Mouse (Mus musculus) embryonic fibroblast, embryonic 13.5 days (primary cell): Measurements from ENCODE around the gene Stard8. TPM values are rescaled to one million over a fixed set of nuclear protein-coding genes. Genes with fewer than 3 reads are reported as not detected.

Experiments
- H3K27ac ChIP-seq: 2 replicates; pipeline ENCODE4 v1.5.1; 2012; ENCODE audit warnings: low read length, control low read depth, inconsistent platforms; ENCODE audit not compliant: insufficient read depth
- H3K4me1 ChIP-seq: 2 replicates; pipeline ENCODE4 v1.6.1; 2011; ENCODE audit warnings: low read length; ENCODE audit not compliant: control insufficient read depth, insufficient read depth
- H3K4me3 ChIP-seq: 2 replicates; pipeline ENCODE4 v1.5.1; 2011; ENCODE audit warnings: mild to moderate bottlenecking, control low read depth, low read length; ENCODE audit not compliant: insufficient read depth
- CTCF ChIP-seq: IDR thresholded peaks from 2 replicates; pipeline ENCODE4 v1.5.1; 2011; ENCODE audit warnings: mild to moderate bottlenecking, control low read depth, low read length, moderate library complexity, borderline replicate concordance; ENCODE audit not compliant: insufficient read depth
- POLR2A ChIP-seq: IDR thresholded peaks from 2 replicates; pipeline ENCODE4 v1.6.1; 2011; ENCODE audit warnings: low read depth, mild to moderate bottlenecking, control low read depth, low read length, moderate library complexity
- polyA plus RNA-seq: library from polyadenylated mRNA; stranded (reverse); fragments of >200 nt; gene quantifications from 2 replicates; pipeline ENCODE4 v1.2.4, GENCODE M21; 2011; ENCODE audit warnings: low read depth; ENCODE audit not compliant: missing spikeins, insufficient read length

Gene Stard8
- polyA plus RNA-seq, 1 experiment, result 3.6 TPM

DNA sequence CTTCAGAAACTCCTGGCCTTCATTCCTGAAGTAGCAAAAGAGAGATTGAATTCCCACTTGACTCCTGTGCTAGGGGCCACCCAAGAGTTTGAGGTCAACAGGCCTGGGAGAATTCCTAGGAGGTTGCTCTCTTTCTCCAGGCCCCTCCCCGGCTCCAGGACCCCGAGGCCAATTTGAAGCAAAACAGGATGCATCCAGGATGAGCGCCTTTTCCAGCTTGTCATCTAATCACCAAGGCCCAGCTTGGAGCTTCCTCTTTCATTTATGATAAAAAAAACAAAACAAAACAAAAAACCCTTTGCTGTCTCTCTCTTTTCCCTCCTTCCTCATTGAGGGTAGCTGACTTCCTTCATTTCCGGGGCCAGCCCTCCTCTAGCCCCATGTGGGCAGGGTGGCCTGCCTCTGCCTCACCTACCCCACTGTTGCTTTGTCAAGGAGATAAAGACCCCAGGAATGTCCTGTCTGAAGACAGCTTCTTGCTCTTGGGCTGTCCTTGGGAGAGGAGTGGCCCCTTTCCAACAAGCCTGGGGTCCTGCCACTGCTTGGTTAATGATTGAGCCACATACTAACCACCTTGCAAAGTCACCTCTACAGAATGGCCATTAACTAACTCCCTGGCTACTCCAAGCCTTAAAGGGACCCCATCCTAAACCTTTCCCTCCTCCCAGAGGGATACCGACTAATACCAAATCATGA is 43.5 kb downstream of the Stard8 start:
- Histone ChIP-seq H3K4me3 (no peak overlapping the region), H3K27ac (no peak overlapping the region), H3K4me1 (no peaks in the 10 kb centered on the region)
- no peak for TF ChIP-seq POLR2A
- TF ChIP-seq CTCF, result no peak

DNA sequence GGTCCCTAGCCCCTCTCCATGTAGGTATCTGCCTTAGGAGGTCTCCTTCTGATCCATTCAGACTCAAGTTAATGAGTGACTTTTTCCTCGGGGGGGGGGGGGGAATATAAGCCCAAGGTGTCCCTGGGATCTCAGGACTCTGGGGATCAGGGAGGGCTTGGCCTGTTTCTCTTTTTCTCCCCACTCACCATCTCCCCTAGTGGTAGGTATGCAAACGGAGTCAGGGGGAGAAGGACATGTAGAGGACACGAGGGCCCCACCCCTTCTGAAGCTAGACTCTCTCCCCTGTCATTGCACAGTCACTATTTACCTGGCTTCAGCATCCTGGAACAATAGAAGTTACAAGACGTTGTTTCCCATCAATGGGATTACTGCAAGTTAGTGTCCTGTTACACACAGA is 45.1 kb downstream of the Stard8 start:
- H3K4me3 ChIP-seq, result no peak overlapping the region
- no peaks in the 10 kb centered on the region for H3K4me1 ChIP-seq
- no peak overlapping the region for H3K27ac ChIP-seq
- TF ChIP-seq CTCF (no peak), POLR2A (no peak)

DNA sequence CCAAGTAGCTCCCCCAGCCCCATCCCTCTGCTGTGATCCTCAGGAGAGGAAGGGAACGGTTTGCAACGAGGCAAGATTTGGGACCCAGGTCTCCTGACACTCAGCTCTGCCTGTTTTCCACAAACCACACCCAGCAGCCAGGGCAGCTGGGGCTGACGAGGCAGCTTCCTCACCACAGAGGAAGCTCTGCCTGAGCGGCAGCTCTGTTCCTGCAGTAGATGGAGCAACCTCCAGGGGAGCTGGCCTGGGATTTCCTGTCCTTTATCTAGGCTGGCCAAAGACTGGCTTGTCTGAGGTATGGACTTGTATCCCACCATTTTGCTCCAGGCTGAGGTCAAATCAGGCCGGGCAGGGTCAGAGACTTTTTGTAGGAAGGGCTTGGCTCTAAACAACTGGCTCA is 46.2 kb downstream of the Stard8 start:
- H3K4me1 ChIP-seq, result no peaks in the 10 kb centered on the region
- TF ChIP-seq POLR2A (no peak), CTCF (no peak)
- no peak overlapping the region for H3K27ac ChIP-seq
- H3K4me3 ChIP-seq, result no peak overlapping the region

- TF ChIP-seq POLR2A, result no peak
- TF ChIP-seq CTCF, result no peak
- Histone ChIP-seq H3K4me1 (no peaks in the 10 kb centered on the region), H3K27ac (no peak overlapping the region), H3K4me3 (no peak overlapping the region)
Measured at GRCm38 (mm10) chrX:99050736-99051481, 47.9 kb downstream of the Stard8 start.

DNA sequence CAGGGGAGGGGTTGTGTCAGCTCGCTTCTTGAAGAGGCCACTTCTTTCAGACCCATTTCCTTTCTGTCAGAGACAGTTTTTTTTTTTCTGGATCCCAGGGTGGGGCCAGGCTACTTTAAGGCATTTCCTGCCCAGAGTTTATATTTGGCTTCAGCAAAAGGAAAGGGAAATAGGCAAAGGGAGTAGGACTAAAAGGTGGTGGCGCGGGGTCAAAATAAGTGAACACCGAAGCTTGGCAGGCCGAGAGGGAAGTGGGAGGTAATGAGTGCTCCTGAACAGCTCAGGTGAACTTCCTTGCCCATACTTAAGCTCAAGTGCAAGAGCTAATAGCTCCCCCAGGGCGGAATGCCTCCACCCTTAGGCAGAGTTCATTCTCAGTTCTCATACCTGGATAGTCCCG is 49.2 kb downstream of the Stard8 start:
- no peaks in the 10 kb centered on the region for H3K4me1 ChIP-seq
- TF ChIP-seq POLR2A, result no peak
- TF ChIP-seq CTCF, result no peak
- H3K27ac ChIP-seq, result no peak overlapping the region
- H3K4me3 ChIP-seq, result no peak overlapping the region

DNA sequence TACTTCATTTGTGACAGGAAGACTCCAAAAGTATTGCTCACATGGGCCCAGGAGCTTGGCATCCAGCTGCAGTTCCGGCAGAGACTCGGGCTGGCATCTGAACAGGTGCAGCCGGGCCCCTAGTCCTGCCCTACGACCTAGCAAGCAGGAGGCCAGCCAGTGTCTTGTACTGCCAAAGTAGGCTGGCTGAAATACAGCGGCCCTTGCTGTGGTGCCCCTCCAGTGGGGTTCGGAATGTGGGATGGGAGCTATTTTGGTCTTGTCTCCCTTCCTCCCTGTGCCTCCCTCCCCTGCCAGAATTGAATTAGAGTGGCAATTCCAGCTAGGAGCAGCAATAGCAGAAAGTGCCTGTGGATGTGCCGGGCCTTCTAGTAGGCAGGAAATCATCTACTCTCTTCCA is 51.5 kb downstream of the Stard8 start:
- TF ChIP-seq CTCF, result no peak
- TF ChIP-seq POLR2A, result no peak
- Histone ChIP-seq H3K4me3 (no peak overlapping the region), H3K27ac (no peak overlapping the region), H3K4me1 (no peaks in the 10 kb centered on the region)

GRCm38 (mm10) chrX:99057772-99058440 is 54.9 kb downstream of the Stard8 start:
- Histone ChIP-seq H3K4me1 (no peaks in the 10 kb centered on the region), H3K27ac (no peak overlapping the region), H3K4me3 (no peak overlapping the region)
- TF ChIP-seq CTCF (no peak), POLR2A (no peak)

DNA sequence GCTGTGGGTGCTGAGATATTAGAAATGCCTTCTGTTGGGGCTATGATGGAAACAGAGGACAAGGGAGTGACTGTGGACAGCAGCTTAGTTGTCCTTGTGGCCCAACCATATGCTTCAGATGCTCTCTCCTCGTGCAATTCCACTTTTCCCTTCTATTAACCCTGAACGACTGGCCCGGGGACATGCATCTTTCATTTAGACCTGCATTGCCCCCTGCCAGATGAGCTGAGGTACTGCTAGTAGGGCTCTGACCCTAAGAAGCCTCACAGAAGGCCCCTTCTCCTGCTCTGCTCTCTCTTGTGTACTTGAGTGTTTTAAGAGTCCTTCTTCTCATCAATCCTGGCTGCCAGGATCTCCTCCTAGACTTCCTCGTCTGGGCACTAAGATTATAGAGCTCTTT is 56.1 kb downstream of the Stard8 start:
- Histone ChIP-seq H3K4me3 (no peak overlapping the region), H3K27ac (no peak overlapping the region), H3K4me1 (no peaks in the 10 kb centered on the region)
- no peak for TF ChIP-seq CTCF
- no peak for TF ChIP-seq POLR2A

GRCm38 (mm10) chrX:99065582-99065981 is 62.5 kb downstream of the Stard8 start:
- H3K27ac ChIP-seq, result no peak overlapping the region

DNA sequence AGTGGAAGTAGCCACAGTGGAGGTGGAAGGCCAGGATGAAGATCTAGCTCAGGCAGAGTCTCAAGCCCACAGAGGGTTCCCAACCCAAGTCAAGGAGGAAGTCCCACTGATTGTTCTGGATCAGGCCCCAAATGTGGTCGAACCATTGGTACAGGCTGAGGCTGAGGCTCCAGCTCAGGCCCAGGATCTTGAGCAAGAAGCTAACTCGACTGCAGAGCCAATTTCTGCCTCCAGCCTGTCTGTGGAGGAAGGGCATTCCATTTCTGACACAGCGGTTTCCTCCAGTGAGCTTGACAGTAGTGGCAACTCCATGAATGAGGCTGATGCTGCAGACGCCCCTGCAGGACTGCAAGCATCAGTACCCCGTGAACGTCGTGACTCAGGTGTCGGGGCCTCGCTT is 63.5 kb downstream of the Stard8 start:
- Histone ChIP-seq H3K4me3 (no peak overlapping the region), H3K4me1 (no peaks in the 10 kb centered on the region), H3K27ac (no peak overlapping the region)
- no peak for TF ChIP-seq CTCF
- no peak for TF ChIP-seq POLR2A

More at GRCm38 (mm10) chrX:99065582-99065981, 62.5 kb downstream of the Stard8 start:
- TF ChIP-seq CTCF, result no peak
- TF ChIP-seq POLR2A, result no peak
- H3K4me3 ChIP-seq, result no peak overlapping the region
- H3K4me1 ChIP-seq, result no peaks in the 10 kb centered on the region
